Mouse (Mus musculus) erythroblast, embryonic 14.5 days (primary cell): ENCODE results near the gene Rlim.

ENCODE experiments used
- GATA1 ChIP-seq: IDR thresholded peaks from 2 replicates; pipeline ENCODE4 v1.6.1; 2012; ENCODE audit warnings: low read length, inconsistent platforms, mixed read lengths
- TAL1 ChIP-seq: IDR thresholded peaks from 3 replicates; pipeline ENCODE4 v1.6.1; 2012; ENCODE audit warnings: low read length, inconsistent platforms, mixed read lengths

- TF ChIP-seq TAL1 (no peak), GATA1 (no peak)
Measured at GRCm38 (mm10) chrX:103918954-103919353, 62.1 kb downstream of the Rlim start.
